Mouse (Mus musculus) stomach, embryonic 15.5 days (tissue): ENCODE measurements around the gene Arhgap19. TPM values are rescaled to one million over a fixed set of nuclear protein-coding genes. Genes with fewer than 3 reads are reported as not detected.

Experiments
- ATAC-seq: fragments of 200-750 bp; cut with Nextera tagmentation; 2 replicates; pipeline ENCODE4 v1.8.0; 2017; ENCODE audit warnings: low read depth, moderate number of reproducible peaks, moderate TSS enrichment; ENCODE audit not compliant: insufficient read depth, low FRiP score
- H3K27ac ChIP-seq: fragments of 300-500 bp; sonication (generic); 2 replicates; pipeline ENCODE4 v1.5.1; 2015; ENCODE audit warnings: mild to moderate bottlenecking, inconsistent platforms
- H3K27me3 ChIP-seq: fragments of 300-500 bp; sonication (generic); replicated peaks from 2 replicates; pipeline ENCODE4 v1.6.1; 2015; ENCODE audit warnings: inconsistent platforms
- H3K36me3 ChIP-seq: fragments of 300-500 bp; sonication (generic); 2 replicates; pipeline ENCODE4 v1.6.1; 2015; ENCODE audit warnings: inconsistent platforms
- H3K4me1 ChIP-seq: fragments of 300-500 bp; sonication (generic); 2 replicates; pipeline ENCODE4 v1.6.1; 2015; ENCODE audit warnings: inconsistent platforms
- H3K4me2 ChIP-seq: fragments of 300-500 bp; sonication (generic); 2 replicates; pipeline ENCODE4 v1.6.1; 2015; ENCODE audit warnings: mild to moderate bottlenecking, inconsistent platforms
- H3K4me3 ChIP-seq: fragments of 300-500 bp; sonication (generic); replicated peaks from 2 replicates; pipeline ENCODE4 v1.5.1; 2015; ENCODE audit warnings: inconsistent platforms
- H3K9ac ChIP-seq: fragments of 300-500 bp; sonication (generic); 2 replicates; pipeline ENCODE4 v1.6.1; 2015; ENCODE audit warnings: inconsistent platforms
- H3K9me3 ChIP-seq: fragments of 300-500 bp; sonication (generic); 2 replicates; pipeline ENCODE4 v1.6.1; 2016; ENCODE audit warnings: inconsistent platforms
- WGBS: fragments of 180-500 bp; shearing (Covaris S2); methylation state at CpG from one replicate; pipeline ENCODE4 v1.1.7; 2015; 5-methylcytosine and 5-hydroxymethylcytosine counted together
- polyA plus RNA-seq: library from polyadenylated mRNA; unstranded; fragments of >200 nt; fragmentation: Nextera tagmentation; extraction: Ambion mirVana; gene quantifications from 2 replicates; pipeline ENCODE4 v1.2.1, GENCODE M21; 2015

Arhgap19 gene
- polyA plus RNA-seq, 1 experiment from 2014 or later: 19.1 TPM

- H3K9me3 ChIP-seq: no peaks in the 10 kb centered on the region
- WGBS: 49% methylated on average over 5 of the region's 5 CpGs
- H3K9ac ChIP-seq: no peak overlapping the region
- peaks cover 4% of the 10 kb centered on the region; the same call in 1 of the 2 replicates for H3K4me1 ChIP-seq
- H3K36me3 ChIP-seq: no peaks in the 10 kb centered on the region
- ATAC-seq: no peak
- no peak overlapping the region for H3K4me2 ChIP-seq
- no peak overlapping the region for H3K4me3 ChIP-seq
- H3K27me3 ChIP-seq: no peaks in the 10 kb centered on the region
- H3K27ac ChIP-seq: no peak overlapping the region
Measured at GRCm38 (mm10) chr19:41816410-41816809, 14.6 kb upstream of the Arhgap19 start.

- Histone ChIP-seq H3K9me3 (no peaks in the 10 kb centered on the region), H3K4me3 (no peak overlapping the region), H3K36me3 (no peaks in the 10 kb centered on the region), H3K4me2 (no peak overlapping the region), H3K27ac (no peak overlapping the region), H3K9ac (no peak overlapping the region), H3K4me1 (peaks cover 4% of the 10 kb centered on the region; the same call in 1 of the 2 replicates), H3K27me3 (no peaks in the 10 kb centered on the region)
- no peak for ATAC-seq
- WGBS: 92% methylated on average over 4 of the region's 4 CpGs
Measured at GRCm38 (mm10) chr19:41813374-41813773, 11.5 kb upstream of the Arhgap19 start.

- Histone ChIP-seq H3K4me2 (no peak overlapping the region), H3K4me1 (peaks cover 4% of the 10 kb centered on the region; the same call in 1 of the 2 replicates), H3K36me3 (no peaks in the 10 kb centered on the region), H3K9ac (no peak overlapping the region), H3K27ac (no peak overlapping the region), H3K9me3 (no peaks in the 10 kb centered on the region), H3K4me3 (no peak overlapping the region), H3K27me3 (no peaks in the 10 kb centered on the region)
- no peak for ATAC-seq
- 86% methylated on average over 10 of the region's 10 CpGs for WGBS
Measured at GRCm38 (mm10) chr19:41812525-41812924, 10.7 kb upstream of the Arhgap19 start.

GRCm38 (mm10) chr19:41810074-41810473, 8.2 kb upstream of the Arhgap19 start:
- H3K4me3 ChIP-seq: no peak overlapping the region
- H3K27ac ChIP-seq: no peak overlapping the region
- 82% methylated on average over 5 of the region's 5 CpGs for WGBS
- no peaks in the 10 kb centered on the region for H3K27me3 ChIP-seq
- ATAC-seq: no peak
- H3K9ac ChIP-seq: no peak overlapping the region
- H3K36me3 ChIP-seq: no peaks in the 10 kb centered on the region
- H3K9me3 ChIP-seq: no peaks in the 10 kb centered on the region
- no peaks in the 10 kb centered on the region for H3K4me1 ChIP-seq
- H3K4me2 ChIP-seq: no peak overlapping the region

GRCm38 (mm10) chr19:41808104-41808634, 6.3 kb upstream of the Arhgap19 start:
- H3K27ac ChIP-seq: no peak overlapping the region
- no peaks in the 10 kb centered on the region for H3K9me3 ChIP-seq
- H3K4me3 ChIP-seq: no peak overlapping the region
- no peaks in the 10 kb centered on the region for H3K27me3 ChIP-seq
- WGBS: 74% methylated on average over 8 of the region's 8 CpGs
- H3K4me1 ChIP-seq: no peaks in the 10 kb centered on the region
- H3K4me2 ChIP-seq: no peak overlapping the region
- no peak overlapping the region for H3K9ac ChIP-seq
- no peaks in the 10 kb centered on the region for H3K36me3 ChIP-seq
- ATAC-seq: no peak

- WGBS: 78% methylated on average over 9 of the region's 9 CpGs
- no peak overlapping the region for H3K4me2 ChIP-seq
- peak; percentile 45; the same call in 1 of the 2 replicates for ATAC-seq
- H3K4me3 ChIP-seq: no peak overlapping the region
- no peaks in the 10 kb centered on the region for H3K27me3 ChIP-seq
- H3K9me3 ChIP-seq: no peaks in the 10 kb centered on the region
- no peaks in the 10 kb centered on the region for H3K36me3 ChIP-seq
- no peak overlapping the region for H3K9ac ChIP-seq
- no peak overlapping the region for H3K27ac ChIP-seq
- H3K4me1 ChIP-seq: no peaks in the 10 kb centered on the region
Measured at GRCm38 (mm10) chr19:41807497-41807896, 5.7 kb upstream of the Arhgap19 start.

GRCm38 (mm10) chr19:41805831-41806230, 4.0 kb upstream of the Arhgap19 start:
- no peak for ATAC-seq

GRCm38 (mm10) chr19:41803322-41803721, 1.5 kb upstream of the Arhgap19 start:
- peaks cover 11% of the 10 kb centered on the region for H3K4me1 ChIP-seq
- no peaks in the 10 kb centered on the region for H3K36me3 ChIP-seq
- H3K4me3 ChIP-seq: no peak overlapping the region
- H3K9me3 ChIP-seq: no peaks in the 10 kb centered on the region
- no peak overlapping the region for H3K4me2 ChIP-seq
- 34% methylated on average over 7 of the region's 7 CpGs for WGBS
- no peak overlapping the region for H3K27ac ChIP-seq
- no peaks in the 10 kb centered on the region for H3K27me3 ChIP-seq
- no peak for ATAC-seq
- H3K9ac ChIP-seq: no peak overlapping the region

More at GRCm38 (mm10) chr19:41805831-41806230, 4.0 kb upstream of the Arhgap19 start:
- Histone ChIP-seq H3K4me1 (peaks cover 3% of the 10 kb centered on the region; the same call in 1 of the 2 replicates), H3K27ac (no peak overlapping the region), H3K4me2 (no peak overlapping the region), H3K36me3 (no peaks in the 10 kb centered on the region), H3K9me3 (no peaks in the 10 kb centered on the region), H3K9ac (no peak overlapping the region), H3K4me3 (no peak overlapping the region), H3K27me3 (no peaks in the 10 kb centered on the region)
- 92% methylated on average over 4 of the region's 4 CpGs for WGBS

GRCm38 (mm10) chr19:41800986-41801741, 683 bp downstream of the Arhgap19 start:
- Histone ChIP-seq H3K4me3 (peak overlapping the region; percentile 95), H3K27me3 (no peaks in the 10 kb centered on the region), H3K9me3 (no peaks in the 10 kb centered on the region), H3K36me3 (no peaks in the 10 kb centered on the region), H3K4me1 (peaks cover 11% of the 10 kb centered on the region), H3K9ac (peak overlapping the region; percentile 80), H3K27ac (peak overlapping the region; percentile 62), H3K4me2 (peak overlapping the region; percentile 74)
- 2% methylated on average over 26 of the region's 26 CpGs for WGBS
- ATAC-seq: no peak

GRCm38 (mm10) chr19:41800451-41800850, 1.4 kb downstream of the Arhgap19 start:
- Histone ChIP-seq H3K4me1 (peaks cover 11% of the 10 kb centered on the region), H3K9ac (no peak overlapping the region), H3K36me3 (no peaks in the 10 kb centered on the region), H3K27ac (no peak overlapping the region), H3K9me3 (no peaks in the 10 kb centered on the region), H3K27me3 (no peaks in the 10 kb centered on the region), H3K4me2 (peak overlapping the region; percentile 74), H3K4me3 (peak overlapping the region; percentile 95)
- WGBS: 47% methylated on average over 6 of the region's 6 CpGs
- ATAC-seq: no peak

- Histone ChIP-seq H3K9me3 (no peaks in the 10 kb centered on the region), H3K4me1 (peaks cover 13% of the 10 kb centered on the region), H3K4me3 (no peak overlapping the region), H3K27me3 (no peaks in the 10 kb centered on the region), H3K9ac (no peak overlapping the region), H3K27ac (no peak overlapping the region), H3K4me2 (no peak overlapping the region), H3K36me3 (no peaks in the 10 kb centered on the region)
- ATAC-seq: no peak
- 90% methylated on average over 6 of the region's 6 CpGs for WGBS
Measured at GRCm38 (mm10) chr19:41797536-41797935, 4.3 kb downstream of the Arhgap19 start.

GRCm38 (mm10) chr19:41796789-41797327, 5.0 kb downstream of the Arhgap19 start:
- Histone ChIP-seq H3K27ac (0 out of 2 replicates have a peak overlapping the region, but pooled peaks have one; percentile 8), H3K4me1 (peaks cover 13% of the 10 kb centered on the region), H3K4me2 (no peak overlapping the region), H3K9me3 (no peaks in the 10 kb centered on the region), H3K4me3 (no peak overlapping the region), H3K27me3 (no peaks in the 10 kb centered on the region), H3K9ac (no peak overlapping the region), H3K36me3 (no peaks in the 10 kb centered on the region)
- no peak for ATAC-seq
- 78% methylated on average over 12 of the region's 12 CpGs for WGBS
